Comparison of ENCODE assay signal across 8 mouse cellular contexts in genomic region chr1:178319295-178320037, GRCm38 (mm10). TPM values are rescaled to one million over a fixed set of nuclear protein-coding genes. Genes with fewer than 3 reads are reported as not detected.
DNase-seq lines count a peak whose midpoint lies in the region; ATAC-seq and TF ChIP-seq lines count a peak whose summit lies in the region.

No protein-coding gene starts in this region.

- no peak for TF ChIP-seq CTCF in testis, adult 2 months (IDR thresholded peaks at IDR 0.05; ENCODE audit: control insufficient read depth, insufficient read depth, insufficient replicate concordance, low read depth, low read length)

- DNase-seq in cerebellum, postnatal 10 days = peak; percentile 50 to 70
- no peak for DNase-seq in cerebellum, postnatal 4 days (ENCODE audit: low spot score in 2 of 2)
- DNase-seq in testis, postnatal 10 days (ENCODE audit: low spot score) = no peak
- no peak for DNase-seq in forebrain, embryonic 11.5 days (ENCODE audit: low spot score)
- peak; percentile 30 to 33 for DNase-seq in layer of hippocampus, adult 8-10 months (ENCODE audit: low spot score in 2 of 2)
- peak; percentile 54 for DNase-seq in thymus, postnatal 4 days

- no peaks in the 10 kb centered on the region for H3K27me3 ChIP-seq in testis, adult 2 months (ENCODE audit: control insufficient read depth, insufficient read depth, low read length)
- H3K27me3 ChIP-seq in forebrain, embryonic 11.5 days (ENCODE audit: control insufficient read depth, insufficient read depth, low read length) = no peaks in the 10 kb centered on the region

- no peaks in the 10 kb centered on the region for H3K9me3 ChIP-seq in forebrain, embryonic 11.5 days (ENCODE audit: control insufficient read depth, low read length)

- no peaks in the 10 kb centered on the region; the same call in 1 of the 2 replicates for H3K36me3 ChIP-seq in testis, adult 2 months (ENCODE audit: control insufficient read depth, insufficient read depth, low read length)
- peaks cover 8% of the 10 kb centered on the region; the same call in 1 of the 2 replicates for H3K36me3 ChIP-seq in forebrain, embryonic 11.5 days (ENCODE audit: control insufficient read depth, insufficient read depth, low read length)

- WGBS in forebrain, embryonic 11.5 days = under 1% methylated on average over 12 of the region's 12 CpGs

- TF ChIP-seq POLR2A in testis, adult 2 months (IDR thresholded peaks at IDR 0.05; ENCODE audit: control insufficient read depth, low read depth, low read length) = no peak

- ATAC-seq in forebrain, embryonic 11.5 days (replicated peaks; ENCODE audit: low FRiP score) = peak; percentile 42
- peak; percentile 8 for ATAC-seq in megakaryocyte, adult 5-6 weeks (ENCODE audit: poor library complexity, severe bottlenecking)

- H3K4me2 ChIP-seq in forebrain, embryonic 11.5 days (ENCODE audit: low read depth, low read length, severe bottlenecking) = peak overlapping the region; percentile 66

- peak overlapping the region; percentile 100 for H3K27ac ChIP-seq in testis, adult 2 months (ENCODE audit: control insufficient read depth, insufficient read depth, low read depth, low read length)
- H3K27ac ChIP-seq in forebrain, embryonic 11.5 days (ENCODE audit: low read depth, low read length) = peak overlapping the region; percentile 99

- H3K4me1 ChIP-seq in testis, adult 2 months (ENCODE audit: control insufficient read depth, insufficient read depth, low read length) = no peaks in the 10 kb centered on the region
- H3K4me1 ChIP-seq in forebrain, embryonic 11.5 days (replicated peaks; ENCODE audit: control insufficient read depth, insufficient read depth, low read length) = peaks cover 13% of the 10 kb centered on the region

- peak overlapping the region; percentile 97 for H3K4me3 ChIP-seq in testis, adult 2 months (ENCODE audit: control insufficient read depth, low read depth, low read length)
- peak overlapping the region; percentile 59 for H3K4me3 ChIP-seq in forebrain, embryonic 11.5 days (ENCODE audit: low read depth, low read length)

- peak overlapping the region; percentile 98 for H3K9ac ChIP-seq in forebrain, embryonic 11.5 days (ENCODE audit: low read length)

RNA-seq across cellular contexts. Expression of gene Cox20, which starts 0.5 kb away (rescaled TPM):
- polyA plus RNA-seq in testis, adult 2 months (2012; rRNA removed) = 15.3 and 21.8 TPM in 2 replicates
- polyA plus RNA-seq in forebrain, embryonic 11.5 days (2014; fragmentation: Nextera tagmentation; extraction: Ambion mirVana) = 111 and 112 TPM in 2 replicates
- total RNA-seq in layer of hippocampus, adult 8-10 months (2022) = 10 to 100 TPM; 28.6 to 37.8 (median 30.5) TPM
- total RNA-seq in megakaryocyte, adult 5-6 weeks (2015) = 163 and 174 TPM in 2 replicates
- total RNA-seq in megakaryocyte, adult 5-6 weeks (2017) = 137 and 158 TPM in 2 replicates

RNA-seq across cellular contexts. Expression of gene Hnrnpu, which starts 18.1 kb away (rescaled TPM):
- 137 and 147 TPM in 2 replicates for polyA plus RNA-seq in testis, adult 2 months (2012; rRNA removed)
- polyA plus RNA-seq in forebrain, embryonic 11.5 days (2014; fragmentation: Nextera tagmentation; extraction: Ambion mirVana) = 1,010 and 1,015 TPM in 2 replicates
- total RNA-seq in layer of hippocampus, adult 8-10 months (2022) = 100 to 1,000 TPM; 391 to 465 (median 433) TPM
- total RNA-seq in megakaryocyte, adult 5-6 weeks (2015) = 418 and 446 TPM in 2 replicates
- total RNA-seq in megakaryocyte, adult 5-6 weeks (2017) = 321 and 398 TPM in 2 replicates

Comparison
In these comparisons a context has a peak if more than half of its experiments do, and no peak if none do; other contexts are left out.
1. DNase-seq: peak in cerebellum, postnatal 10 days (2 of 2), layer of hippocampus, adult 8-10 months (2 of 2) and thymus, postnatal 4 days (single experiment); none in cerebellum, postnatal 4 days (0 of 2), testis, postnatal 10 days (single experiment) and forebrain, embryonic 11.5 days (single experiment).